ENCODE assay signal across 8 mouse cellular contexts in the genomic region with DNA sequence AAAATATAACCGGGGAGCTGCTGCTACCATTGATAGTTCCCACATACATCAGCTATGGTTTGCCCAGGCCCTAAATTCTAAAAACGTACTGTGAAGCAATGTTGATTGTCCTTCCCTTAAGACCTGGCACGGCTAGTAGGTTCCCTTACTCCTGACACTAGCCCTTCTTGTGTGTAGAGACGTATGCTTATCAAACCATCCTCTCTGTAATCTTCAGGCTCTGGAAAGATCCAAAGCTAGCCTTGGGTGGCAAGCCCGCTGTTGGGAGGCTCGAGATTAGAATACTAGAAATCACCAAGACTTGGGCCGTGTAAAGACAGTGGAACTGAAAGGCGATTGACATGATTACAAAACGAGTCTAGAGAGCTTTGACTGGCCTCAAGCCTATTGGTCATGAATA. TPM values are rescaled to one million over a fixed set of nuclear protein-coding genes. Genes with fewer than 3 reads are reported as not detected.
DNase-seq lines count a peak whose midpoint lies in the region; ATAC-seq and TF ChIP-seq lines count a peak whose summit lies in the region.

No protein-coding gene starts in this region.

- peaks cover 44% of the 10 kb centered on the region for H3K36me3 ChIP-seq in kidney, embryonic 15.5 days
- H3K36me3 ChIP-seq in hindbrain, embryonic 16.5 days (ENCODE audit: control insufficient read depth, insufficient read depth, low read length), result peaks cover 22% of the 10 kb centered on the region
- peaks cover 26% of the 10 kb centered on the region; the same call in 1 of the 2 replicates for H3K36me3 ChIP-seq in midbrain, embryonic 15.5 days (replicated peaks)

- H3K9ac ChIP-seq in kidney, embryonic 15.5 days, result peak overlapping the region; percentile 87
- H3K9ac ChIP-seq in hindbrain, embryonic 16.5 days (ENCODE audit: low read depth, low read length), result peak overlapping the region; percentile 95
- H3K9ac ChIP-seq in midbrain, embryonic 15.5 days, result peak overlapping the region; percentile 90; the same call in 1 of the 2 replicates

- ATAC-seq in kidney, embryonic 15.5 days (replicated peaks; ENCODE audit: low FRiP score), result no peak
- ATAC-seq in hindbrain, embryonic 16.5 days, result no peak
- no peak for ATAC-seq in midbrain, embryonic 15.5 days (replicated peaks)

- DNase-seq in kidney, adult 9 months, result no peak
- DNase-seq in spleen, postnatal 4 days (ENCODE audit: low spot score in 2 of 2), result no peak
- DNase-seq in thymus, postnatal 4 days, result no peak
- no peak for DNase-seq in urinary bladder, postnatal 36 days (ENCODE audit: low spot score in 2 of 2)

- TF ChIP-seq POLR2A in bone marrow macrophage, adult 2 months (IDR thresholded peaks at IDR 0.05; ENCODE audit: borderline replicate concordance, low read depth, low read length), result no peak

- H3K9me3 ChIP-seq in kidney, embryonic 15.5 days (replicated peaks), result no peaks in the 10 kb centered on the region
- H3K9me3 ChIP-seq in hindbrain, embryonic 16.5 days (ENCODE audit: control insufficient read depth, low read length), result no peaks in the 10 kb centered on the region
- no peaks in the 10 kb centered on the region for H3K9me3 ChIP-seq in midbrain, embryonic 15.5 days

- peak overlapping the region; percentile 91 for H3K4me2 ChIP-seq in kidney, embryonic 15.5 days
- H3K4me2 ChIP-seq in hindbrain, embryonic 16.5 days (ENCODE audit: low read length), result peak overlapping the region; percentile 81
- peak overlapping the region; percentile 77 for H3K4me2 ChIP-seq in midbrain, embryonic 15.5 days

- 63% methylated on average over 9 of the region's 9 CpGs for WGBS in kidney, embryonic 15.5 days
- 70% methylated on average over 9 of the region's 9 CpGs for WGBS in hindbrain, embryonic 16.5 days
- WGBS in midbrain, embryonic 15.5 days, result 64% methylated on average over 9 of the region's 9 CpGs

- peaks cover 12% of the 10 kb centered on the region for H3K4me1 ChIP-seq in kidney, embryonic 15.5 days
- peaks cover 13% of the 10 kb centered on the region for H3K4me1 ChIP-seq in bone marrow macrophage, adult 2 months (ENCODE audit: control insufficient read depth, insufficient read depth, low read length)
- H3K4me1 ChIP-seq in hindbrain, embryonic 16.5 days (ENCODE audit: control insufficient read depth, insufficient read depth, low read depth, low read length), result peaks cover 9% of the 10 kb centered on the region
- peaks cover 31% of the 10 kb centered on the region for H3K4me1 ChIP-seq in midbrain, embryonic 15.5 days

- H3K27me3 ChIP-seq in kidney, embryonic 15.5 days, result no peaks in the 10 kb centered on the region
- 0 out of 2 replicates have a peak, but pooled peaks cover 2% of the 10 kb centered on the region for H3K27me3 ChIP-seq in hindbrain, embryonic 16.5 days (replicated peaks; ENCODE audit: control insufficient read depth, insufficient read depth, low read length)
- H3K27me3 ChIP-seq in midbrain, embryonic 15.5 days (replicated peaks), result no peaks in the 10 kb centered on the region

- no peak for TF ChIP-seq CTCF in bone marrow macrophage, adult 2 months (IDR thresholded peaks at IDR 0.05; ENCODE audit: low read depth, low read length)

- 0 out of 2 replicates have a peak overlapping the region, but pooled peaks have one; percentile 65 for H3K27ac ChIP-seq in kidney, embryonic 15.5 days
- no peak overlapping the region for H3K27ac ChIP-seq in bone marrow macrophage, adult 2 months (ENCODE audit: insufficient read depth, low read depth, low read length)
- no peak overlapping the region for H3K27ac ChIP-seq in hindbrain, embryonic 16.5 days (ENCODE audit: low read depth, low read length)
- no peak overlapping the region for H3K27ac ChIP-seq in midbrain, embryonic 15.5 days

- H3K4me3 ChIP-seq in kidney, embryonic 15.5 days (replicated peaks), result peak overlapping the region; percentile 96
- H3K4me3 ChIP-seq in bone marrow macrophage, adult 2 months (ENCODE audit: insufficient read depth, low read length), result peak overlapping the region; percentile 96
- H3K4me3 ChIP-seq in hindbrain, embryonic 16.5 days (ENCODE audit: low read length), result peak overlapping the region; percentile 82
- H3K4me3 ChIP-seq in midbrain, embryonic 15.5 days, result peak overlapping the region; percentile 96

RNA-seq across cellular contexts. Expression of a gene that starts 1.2 kb away (rescaled TPM):
- 10.6 and 12.2 TPM in 2 replicates for polyA plus RNA-seq in kidney, embryonic 15.5 days (2015; fragmentation: Nextera tagmentation; extraction: Ambion mirVana)
- polyA plus RNA-seq in bone marrow macrophage, adult 2 months (2012; ENCODE audit: insufficient read depth, insufficient read length, missing spikeins), result 16.0 and 17.4 TPM in 2 replicates
- 10.8 and 13.6 TPM in 2 replicates for polyA plus RNA-seq in hindbrain, embryonic 16.5 days (2015; fragmentation: Nextera tagmentation; extraction: Ambion mirVana)
- 21.0 and 21.3 TPM in 2 replicates for polyA plus RNA-seq in midbrain, embryonic 15.5 days (2015; fragmentation: Nextera tagmentation; extraction: Ambion mirVana)

RNA-seq across cellular contexts. Expression of a gene that starts 57.2 kb away (rescaled TPM):
- 24.9 and 27.8 TPM in 2 replicates for polyA plus RNA-seq in kidney, embryonic 15.5 days (2015; fragmentation: Nextera tagmentation; extraction: Ambion mirVana)
- polyA plus RNA-seq in bone marrow macrophage, adult 2 months (2012; ENCODE audit: insufficient read depth, insufficient read length, missing spikeins), result 33.9 and 37.6 TPM in 2 replicates
- polyA plus RNA-seq in hindbrain, embryonic 16.5 days (2015; fragmentation: Nextera tagmentation; extraction: Ambion mirVana), result 15.3 and 15.9 TPM in 2 replicates
- polyA plus RNA-seq in midbrain, embryonic 15.5 days (2015; fragmentation: Nextera tagmentation; extraction: Ambion mirVana), result 18.4 and 18.5 TPM in 2 replicates
